Mouse (Mus musculus): Measurements from ENCODE around the gene Nup93. TPM values are rescaled to one million over a fixed set of nuclear protein-coding genes. Genes with fewer than 3 reads are reported as not detected.
A peak's percentile ranks its signal among the peaks of the same experiment; 100 is the strongest.

Gene Nup93
- polyA plus RNA-seq, 1 experiment from 2014 or later: 60.9 TPM

DNA sequence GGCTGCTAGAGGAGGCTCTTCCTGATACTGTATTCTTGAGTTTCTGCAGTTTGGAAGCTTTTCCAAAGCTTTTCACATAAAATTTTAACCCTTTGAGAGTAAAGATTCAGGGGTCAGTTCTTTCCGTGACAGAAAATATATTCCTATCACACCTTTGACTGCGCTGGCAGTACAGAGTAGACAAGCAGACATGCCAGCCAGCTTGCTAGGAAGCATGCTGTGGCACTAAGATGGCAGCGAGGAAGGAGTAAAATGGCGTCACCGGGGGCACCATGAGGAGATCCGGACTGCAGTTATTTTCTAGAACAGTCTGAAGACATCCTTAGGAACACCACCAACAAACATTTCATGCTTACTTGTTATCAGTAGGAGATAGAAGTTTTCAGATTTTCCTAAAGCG, 55.9 kb downstream of the Nup93 start:
- Histone ChIP-seq H3K4me3 (ENCODE audit: low read depth, low read length) (no peak overlapping the region), H3K27ac (replicated peaks; ENCODE audit: low read depth, low read length) (peak overlapping the region; percentile 40), H3K4me2 (ENCODE audit: low read depth, low read length) (peak overlapping the region; percentile 37; the same call in 1 of the 2 replicates), H3K4me1 (ENCODE audit: control insufficient read depth, insufficient read depth, low read length) (peaks cover 19% of the 10 kb centered on the region), H3K36me3 (ENCODE audit: control insufficient read depth, insufficient read depth, low read length) (no peaks in the 10 kb centered on the region), H3K9me3 (ENCODE audit: control insufficient read depth, low read length) (no peaks in the 10 kb centered on the region), H3K27me3 (replicated peaks; ENCODE audit: control insufficient read depth, insufficient read depth, low read length) (no peaks in the 10 kb centered on the region), H3K9ac (ENCODE audit: low read depth, low read length) (no peak overlapping the region)
- DNase-seq (ENCODE audit: low spot score) (no peak), ATAC-seq (ENCODE audit: low read depth) (no peak)
- 88% methylated on average over 7 of the region's 7 CpGs for WGBS

DNA sequence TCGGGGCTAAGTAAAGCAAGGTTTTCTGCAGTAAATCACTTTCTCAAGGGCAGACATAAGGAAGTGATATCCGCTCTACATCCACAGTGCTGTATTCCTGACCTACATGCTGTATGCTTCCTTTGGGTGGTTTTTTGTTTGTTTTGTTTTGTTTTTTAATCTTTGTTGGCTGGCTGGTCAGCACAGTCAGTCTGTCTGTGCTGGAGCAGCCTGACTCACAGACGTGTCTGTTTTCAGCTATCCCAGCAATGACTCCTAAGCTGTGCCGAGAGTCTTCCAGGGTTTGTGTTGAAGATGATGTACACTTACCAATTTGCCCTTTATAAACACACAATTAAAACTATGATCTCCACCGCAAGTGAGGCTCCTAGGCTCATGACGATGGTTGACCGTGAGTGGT, 56.7 kb downstream of the Nup93 start:
- H3K4me3 ChIP-seq (ENCODE audit: low read depth, low read length): no peak overlapping the region
- H3K4me2 ChIP-seq (ENCODE audit: low read depth, low read length): no peak overlapping the region
- 59% methylated on average over 7 of the region's 7 CpGs for WGBS
- no peaks in the 10 kb centered on the region for H3K36me3 ChIP-seq (ENCODE audit: control insufficient read depth, insufficient read depth, low read length)
- DNase-seq (ENCODE audit: low spot score) (no peak), ATAC-seq (ENCODE audit: low read depth) (no peak)
- no peak overlapping the region for H3K9ac ChIP-seq (ENCODE audit: low read depth, low read length)
- H3K27ac ChIP-seq (replicated peaks; ENCODE audit: low read depth, low read length): peak overlapping the region; percentile 56
- H3K27me3 ChIP-seq (replicated peaks; ENCODE audit: control insufficient read depth, insufficient read depth, low read length): no peaks in the 10 kb centered on the region
- H3K4me1 ChIP-seq (ENCODE audit: control insufficient read depth, insufficient read depth, low read length): peaks cover 19% of the 10 kb centered on the region
- no peaks in the 10 kb centered on the region for H3K9me3 ChIP-seq (ENCODE audit: control insufficient read depth, low read length)

DNA sequence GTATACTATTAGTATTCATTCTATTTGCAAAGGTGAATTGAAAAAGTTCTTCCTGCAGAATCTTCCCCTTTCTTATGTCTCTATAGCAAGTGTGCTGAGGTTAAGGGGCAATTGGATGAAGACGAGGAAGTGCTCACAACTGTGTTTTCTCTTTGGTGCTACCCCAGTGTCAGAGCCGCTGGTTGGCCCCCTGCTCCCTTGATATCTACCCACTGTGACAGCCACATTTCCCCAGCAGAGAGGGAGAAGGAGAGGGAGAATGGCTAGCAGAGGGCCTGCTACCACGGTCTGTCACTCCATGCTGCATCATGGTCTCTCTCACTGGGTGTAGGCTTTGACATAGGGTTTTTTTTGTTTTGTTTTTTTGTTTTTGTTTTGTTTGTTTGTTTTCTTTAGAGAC, 58.2 kb downstream of the Nup93 start:
- DNase-seq (ENCODE audit: low spot score): no peak
- Histone ChIP-seq H3K4me1 (ENCODE audit: control insufficient read depth, insufficient read depth, low read length) (peaks cover 11% of the 10 kb centered on the region; the same call in 1 of the 2 replicates), H3K4me2 (ENCODE audit: low read depth, low read length) (no peak overlapping the region), H3K9ac (ENCODE audit: low read depth, low read length) (no peak overlapping the region), H3K27me3 (replicated peaks; ENCODE audit: control insufficient read depth, insufficient read depth, low read length) (no peaks in the 10 kb centered on the region), H3K4me3 (ENCODE audit: low read depth, low read length) (no peak overlapping the region), H3K36me3 (ENCODE audit: control insufficient read depth, insufficient read depth, low read length) (no peaks in the 10 kb centered on the region), H3K9me3 (ENCODE audit: control insufficient read depth, low read length) (no peaks in the 10 kb centered on the region), H3K27ac (replicated peaks; ENCODE audit: low read depth, low read length) (no peak overlapping the region)
- no peak for ATAC-seq (ENCODE audit: low read depth)
- WGBS: 74% methylated on average over 3 of the region's 3 CpGs

DNA sequence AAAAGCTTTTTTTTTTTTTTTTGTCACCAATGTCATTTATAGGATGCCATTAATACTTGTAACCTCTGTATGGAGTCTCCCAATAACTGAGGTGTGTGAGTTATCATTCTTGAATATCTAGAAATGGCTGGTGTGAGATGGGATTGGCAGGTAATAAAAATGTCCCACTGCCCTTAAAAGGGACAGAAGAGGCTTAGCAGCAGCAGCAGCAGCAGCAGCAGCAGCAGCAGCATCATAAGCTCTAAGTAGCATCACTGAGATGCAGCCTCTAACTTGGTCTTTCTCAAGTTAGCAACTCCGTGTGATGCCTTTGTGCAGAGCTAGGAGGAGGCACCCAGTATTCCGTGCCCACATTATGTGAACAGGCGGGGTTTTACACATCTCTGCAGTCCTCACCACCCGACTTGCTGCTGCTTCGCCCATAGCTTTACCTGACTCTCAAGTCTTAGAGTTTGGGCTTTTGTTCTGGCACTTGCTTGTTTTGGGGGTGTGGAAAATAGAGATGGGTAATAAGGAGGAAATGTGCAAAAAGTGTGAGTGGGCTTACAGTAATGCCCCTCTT, 59.0 kb downstream of the Nup93 start:
- Histone ChIP-seq H3K9me3 (ENCODE audit: control insufficient read depth, low read length) (no peaks in the 10 kb centered on the region), H3K36me3 (ENCODE audit: control insufficient read depth, insufficient read depth, low read length) (no peaks in the 10 kb centered on the region), H3K27ac (replicated peaks; ENCODE audit: low read depth, low read length) (no peak overlapping the region), H3K9ac (ENCODE audit: low read depth, low read length) (no peak overlapping the region), H3K4me1 (ENCODE audit: control insufficient read depth, insufficient read depth, low read length) (peaks cover 11% of the 10 kb centered on the region; the same call in 1 of the 2 replicates), H3K27me3 (replicated peaks; ENCODE audit: control insufficient read depth, insufficient read depth, low read length) (no peaks in the 10 kb centered on the region), H3K4me2 (ENCODE audit: low read depth, low read length) (no peak overlapping the region), H3K4me3 (ENCODE audit: low read depth, low read length) (no peak overlapping the region)
- DNase-seq (ENCODE audit: low spot score): no peak
- ATAC-seq (ENCODE audit: low read depth): no peak
- WGBS: 84% methylated on average over 5 of the region's 5 CpGs

DNA sequence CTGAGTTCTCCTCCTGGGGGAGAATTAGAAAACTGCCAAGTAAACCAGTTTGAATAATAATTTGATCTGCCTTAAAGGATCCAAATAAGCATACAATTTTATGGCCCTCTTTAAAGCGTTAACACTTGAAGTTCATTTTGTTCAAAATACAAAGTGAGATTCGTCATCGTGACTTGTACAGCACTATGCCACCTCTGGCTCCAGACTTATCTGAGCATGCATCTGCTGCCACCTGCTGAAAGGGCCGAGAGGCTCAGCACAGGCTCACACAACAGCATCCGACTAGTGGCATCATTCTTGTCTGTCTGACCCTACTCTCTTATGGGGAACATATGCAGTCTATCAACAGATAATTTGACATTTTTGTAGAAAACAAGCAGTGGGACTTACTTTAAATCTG, 59.7 kb downstream of the Nup93 start:
- Histone ChIP-seq H3K9ac (ENCODE audit: low read depth, low read length) (no peak overlapping the region), H3K36me3 (ENCODE audit: control insufficient read depth, insufficient read depth, low read length) (no peaks in the 10 kb centered on the region), H3K4me2 (ENCODE audit: low read depth, low read length) (no peak overlapping the region), H3K9me3 (ENCODE audit: control insufficient read depth, low read length) (no peaks in the 10 kb centered on the region), H3K4me1 (ENCODE audit: control insufficient read depth, insufficient read depth, low read length) (peaks cover 11% of the 10 kb centered on the region; the same call in 1 of the 2 replicates), H3K4me3 (ENCODE audit: low read depth, low read length) (no peak overlapping the region), H3K27ac (replicated peaks; ENCODE audit: low read depth, low read length) (no peak overlapping the region), H3K27me3 (replicated peaks; ENCODE audit: control insufficient read depth, insufficient read depth, low read length) (no peaks in the 10 kb centered on the region)
- 68% methylated on average over 5 of the region's 5 CpGs for WGBS
- no peak for DNase-seq (ENCODE audit: low spot score)
- no peak for ATAC-seq (ENCODE audit: low read depth)

DNA sequence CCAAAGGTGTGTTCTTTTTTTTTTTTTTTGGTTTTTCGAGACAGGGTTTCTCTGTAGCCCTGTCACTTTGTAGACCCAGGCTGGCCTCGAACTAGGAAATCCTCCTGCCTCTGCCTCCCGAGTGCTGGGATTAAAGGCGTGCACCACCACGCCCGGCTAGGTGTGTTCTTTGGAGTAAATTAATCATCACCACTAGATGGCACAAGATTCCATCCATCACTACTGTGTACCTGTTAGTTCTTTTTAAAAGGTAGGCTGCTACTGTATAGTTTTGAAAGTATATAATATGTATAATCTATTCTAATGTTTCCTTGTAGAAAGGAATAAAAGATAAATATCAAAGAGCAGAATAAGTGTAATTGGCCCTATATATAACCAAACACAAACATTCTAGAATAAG, 63.9 kb downstream of the Nup93 start:
- no peak for DNase-seq (ENCODE audit: low spot score)
- no peak overlapping the region for H3K4me2 ChIP-seq (ENCODE audit: low read depth, low read length)
- H3K36me3 ChIP-seq (ENCODE audit: control insufficient read depth, insufficient read depth, low read length): no peaks in the 10 kb centered on the region
- H3K9ac ChIP-seq (ENCODE audit: low read depth, low read length): no peak overlapping the region
- WGBS: 95% methylated on average over 6 of the region's 6 CpGs
- no peak overlapping the region for H3K4me3 ChIP-seq (ENCODE audit: low read depth, low read length)
- no peak overlapping the region for H3K27ac ChIP-seq (replicated peaks; ENCODE audit: low read depth, low read length)
- no peaks in the 10 kb centered on the region for H3K27me3 ChIP-seq (replicated peaks; ENCODE audit: control insufficient read depth, insufficient read depth, low read length)
- no peak for ATAC-seq (ENCODE audit: low read depth)
- H3K4me1 ChIP-seq (ENCODE audit: control insufficient read depth, insufficient read depth, low read length): no peaks in the 10 kb centered on the region
- no peaks in the 10 kb centered on the region for H3K9me3 ChIP-seq (ENCODE audit: control insufficient read depth, low read length)

DNA sequence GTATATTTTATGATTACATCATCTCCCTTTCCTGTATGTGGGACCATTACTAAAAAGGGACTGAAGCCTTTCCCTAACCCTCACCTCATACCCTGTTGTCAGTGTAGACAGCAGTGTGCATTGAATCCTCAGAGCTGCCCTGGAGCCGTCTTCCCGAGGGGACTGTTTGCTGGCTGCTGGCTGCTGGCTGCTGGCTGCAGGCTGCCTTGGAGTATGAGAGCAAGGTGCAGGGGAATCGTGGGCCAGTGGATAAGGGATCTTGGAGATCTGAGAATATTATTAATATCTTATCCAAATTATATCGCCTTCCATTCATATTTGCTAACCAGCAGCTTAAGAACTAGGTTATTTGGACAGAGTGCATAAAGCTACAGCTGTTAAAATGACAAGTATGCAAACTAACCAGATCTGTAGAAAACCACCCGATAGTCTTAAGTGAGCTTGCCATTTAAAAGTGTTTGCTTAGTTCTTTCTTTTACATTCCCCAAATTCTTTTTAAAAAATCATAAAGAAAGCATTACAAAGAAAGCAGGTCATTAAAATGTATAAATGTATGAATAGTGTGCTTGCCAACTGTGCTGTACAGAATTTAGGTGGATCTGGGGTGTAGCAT, 65.7 kb downstream of the Nup93 start:
- no peak overlapping the region for H3K4me3 ChIP-seq (ENCODE audit: low read depth, low read length)
- ATAC-seq (ENCODE audit: low read depth) (no peak), DNase-seq (ENCODE audit: low spot score) (no peak)
- H3K27me3 ChIP-seq (replicated peaks; ENCODE audit: control insufficient read depth, insufficient read depth, low read length): no peaks in the 10 kb centered on the region
- H3K36me3 ChIP-seq (ENCODE audit: control insufficient read depth, insufficient read depth, low read length): no peaks in the 10 kb centered on the region
- WGBS: 60% methylated on average over 5 of the region's 5 CpGs
- H3K27ac ChIP-seq (replicated peaks; ENCODE audit: low read depth, low read length): no peak overlapping the region
- no peaks in the 10 kb centered on the region for H3K9me3 ChIP-seq (ENCODE audit: control insufficient read depth, low read length)
- no peak overlapping the region for H3K4me2 ChIP-seq (ENCODE audit: low read depth, low read length)
- H3K9ac ChIP-seq (ENCODE audit: low read depth, low read length): no peak overlapping the region
- H3K4me1 ChIP-seq (ENCODE audit: control insufficient read depth, insufficient read depth, low read length): no peaks in the 10 kb centered on the region

DNA sequence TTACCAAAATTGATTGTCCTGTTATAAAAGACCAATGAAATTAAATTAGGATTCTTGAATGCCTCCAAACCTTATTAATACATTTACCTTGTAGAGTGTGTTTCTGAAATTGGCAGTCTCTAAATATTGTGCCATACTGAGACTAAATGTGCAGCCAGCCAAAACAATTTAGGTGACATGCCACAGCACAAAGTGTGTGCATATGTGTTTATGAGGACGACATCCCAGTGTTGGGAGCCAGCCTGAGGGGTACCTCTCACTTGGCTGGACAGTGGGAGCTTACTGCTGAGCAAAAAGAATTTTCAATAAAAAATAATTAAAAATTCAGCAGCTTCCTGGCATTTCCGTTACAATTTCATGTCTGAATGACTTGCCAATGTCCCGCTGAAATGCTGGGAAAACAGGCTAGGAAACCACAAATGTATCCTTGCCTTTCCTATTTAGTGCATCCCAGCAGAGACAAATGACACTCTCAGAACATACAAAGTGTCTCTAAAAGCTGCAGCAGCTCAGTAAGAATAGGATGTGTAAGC, 68.2 kb downstream of the Nup93 start:
- no peak overlapping the region for H3K4me2 ChIP-seq (ENCODE audit: low read depth, low read length)
- H3K9ac ChIP-seq (ENCODE audit: low read depth, low read length): no peak overlapping the region
- H3K27me3 ChIP-seq (replicated peaks; ENCODE audit: control insufficient read depth, insufficient read depth, low read length): no peaks in the 10 kb centered on the region
- no peaks in the 10 kb centered on the region for H3K9me3 ChIP-seq (ENCODE audit: control insufficient read depth, low read length)
- no peaks in the 10 kb centered on the region for H3K36me3 ChIP-seq (ENCODE audit: control insufficient read depth, insufficient read depth, low read length)
- H3K4me1 ChIP-seq (ENCODE audit: control insufficient read depth, insufficient read depth, low read length): no peaks in the 10 kb centered on the region
- DNase-seq (ENCODE audit: low spot score) (no peak), ATAC-seq (ENCODE audit: low read depth) (no peak)
- no peak overlapping the region for H3K4me3 ChIP-seq (ENCODE audit: low read depth, low read length)
- H3K27ac ChIP-seq (replicated peaks; ENCODE audit: low read depth, low read length): no peak overlapping the region
- 91% methylated on average over 3 of the region's 3 CpGs for WGBS

DNA sequence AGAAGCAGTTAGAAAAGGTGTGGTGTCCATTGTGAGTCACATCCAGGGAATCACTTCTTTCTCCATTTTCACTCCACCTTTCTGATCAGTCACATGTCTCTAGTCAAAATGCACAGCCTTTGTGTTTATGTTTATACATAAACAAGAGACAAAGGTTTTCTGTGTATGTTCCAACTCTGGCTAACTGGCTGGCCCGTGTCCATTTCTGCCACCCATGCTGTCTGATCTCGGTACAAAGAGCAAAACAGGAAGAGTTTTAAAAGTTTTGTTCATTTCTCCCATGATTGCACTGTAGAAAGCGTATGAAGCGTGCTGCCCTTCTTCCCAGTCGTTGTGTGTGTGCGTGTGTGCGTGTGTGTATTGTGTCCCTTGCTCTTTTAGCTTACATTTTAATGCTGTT, 69.8 kb downstream of the Nup93 start:
- no peaks in the 10 kb centered on the region for H3K4me1 ChIP-seq (ENCODE audit: control insufficient read depth, insufficient read depth, low read length)
- H3K4me3 ChIP-seq (ENCODE audit: low read depth, low read length): no peak overlapping the region
- ATAC-seq (ENCODE audit: low read depth) (no peak), DNase-seq (ENCODE audit: low spot score) (no peak)
- H3K9me3 ChIP-seq (ENCODE audit: control insufficient read depth, low read length): no peaks in the 10 kb centered on the region
- H3K27ac ChIP-seq (replicated peaks; ENCODE audit: low read depth, low read length): no peak overlapping the region
- no peaks in the 10 kb centered on the region for H3K27me3 ChIP-seq (replicated peaks; ENCODE audit: control insufficient read depth, insufficient read depth, low read length)
- 87% methylated on average over 7 of the region's 7 CpGs for WGBS
- no peak overlapping the region for H3K9ac ChIP-seq (ENCODE audit: low read depth, low read length)
- no peaks in the 10 kb centered on the region for H3K36me3 ChIP-seq (ENCODE audit: control insufficient read depth, insufficient read depth, low read length)
- no peak overlapping the region for H3K4me2 ChIP-seq (ENCODE audit: low read depth, low read length)

Data from embryonic facial prominence, embryonic 14.5 days (tissue).